18 mouse cellular contexts compared by ENCODE assay signal in the genomic region with DNA sequence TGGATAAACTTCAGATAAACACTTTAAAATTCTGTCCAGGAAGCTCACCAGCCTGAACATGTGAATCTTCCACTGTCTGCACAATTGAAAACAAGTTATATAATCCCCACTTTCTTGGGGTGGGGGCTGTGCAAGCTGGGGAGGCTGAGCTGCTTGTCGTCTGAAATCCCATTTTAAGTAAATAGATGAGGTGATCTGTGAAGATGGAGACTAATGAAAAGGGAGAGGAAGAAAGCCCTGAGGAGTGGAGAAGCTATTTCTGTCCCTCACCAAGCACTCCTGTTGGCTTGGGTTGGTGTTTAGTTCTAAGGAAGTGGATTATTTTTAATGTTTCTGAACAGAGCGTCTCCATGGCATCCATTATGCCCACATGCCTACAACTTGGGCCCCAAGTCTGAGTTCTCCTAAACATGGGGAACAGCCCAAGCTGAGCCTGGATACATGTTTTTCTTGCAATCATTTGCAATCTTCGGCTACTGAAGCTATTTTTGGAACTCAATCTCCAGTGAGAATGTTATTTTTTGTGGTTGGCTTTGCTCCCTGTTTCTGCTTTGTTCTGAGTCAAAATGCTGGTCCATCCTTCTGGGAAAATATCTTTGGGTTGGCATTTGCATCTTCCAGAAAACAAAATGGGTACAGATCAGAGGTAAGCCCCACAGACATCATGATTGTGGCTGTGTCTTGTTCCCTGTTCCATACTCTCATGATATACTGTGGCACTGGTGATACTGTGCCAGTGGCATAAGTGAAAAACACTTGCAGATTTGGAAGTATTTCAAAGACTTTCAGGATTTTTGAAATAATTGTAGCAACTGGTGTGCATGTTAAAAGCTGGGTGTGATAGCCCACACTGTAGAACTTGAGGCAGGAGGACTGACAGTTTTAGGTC.
DNase-seq lines count a peak whose midpoint lies in the region; ATAC-seq and TF ChIP-seq lines count a peak whose summit lies in the region.
"Had no signal": no experiment of that assay in that cellular context is flagged by ENCODE, and none has a peak within 500 bp of the region (broad histone marks: within the 10 kb centered on the region; RNA-seq: fewer than 3 reads in every experiment).

No protein-coding gene starts in this region.

- no peak overlapping the region for H3K4me3 ChIP-seq in forebrain, postnatal 0 days (ENCODE audit: low read depth, low read length)
- H3K4me3 ChIP-seq in forebrain, embryonic 16.5 days (replicated peaks; ENCODE audit: low read length), result no peak overlapping the region
- no peak overlapping the region for H3K4me3 ChIP-seq in hindbrain, embryonic 16.5 days (ENCODE audit: low read length)
- H3K4me3 ChIP-seq in forebrain, embryonic 13.5 days, result no peak overlapping the region
- H3K4me3 ChIP-seq: erythroblast, embryonic 14.5 days; heart, embryonic 13.5 days; hindbrain, embryonic 12.5 days; limb, embryonic 12.5 days; megakaryocyte, embryonic 14.5 days had no signal

- H3K4me2 ChIP-seq in forebrain, postnatal 0 days (ENCODE audit: low read depth), result no peak overlapping the region
- H3K4me2 ChIP-seq in forebrain, embryonic 16.5 days (ENCODE audit: low read length), result no peak overlapping the region
- no peak overlapping the region for H3K4me2 ChIP-seq in hindbrain, embryonic 16.5 days (ENCODE audit: low read length)
- H3K4me2 ChIP-seq in forebrain, embryonic 13.5 days, result no peak overlapping the region
- H3K4me2 ChIP-seq: heart, embryonic 13.5 days; hindbrain, embryonic 12.5 days; limb, embryonic 12.5 days had no signal

- WGBS in forebrain, postnatal 0 days, result 62% methylated on average over 3 of the region's 3 CpGs
- WGBS in forebrain, embryonic 16.5 days, result 82% methylated on average over 3 of the region's 3 CpGs
- 79% methylated on average over 3 of the region's 3 CpGs for WGBS in hindbrain, embryonic 16.5 days
- WGBS in forebrain, embryonic 13.5 days, result 73% methylated on average over 3 of the region's 3 CpGs

- no peak for TF ChIP-seq CTCF in forebrain, postnatal 0 days (IDR thresholded peaks at IDR 0.05; ENCODE audit: low read depth)

- H3K27ac ChIP-seq in forebrain, postnatal 0 days (ENCODE audit: low read depth, low read length), result no peak overlapping the region
- H3K27ac ChIP-seq in forebrain, embryonic 16.5 days (ENCODE audit: low read length), result no peak overlapping the region
- H3K27ac ChIP-seq in hindbrain, embryonic 16.5 days (ENCODE audit: low read depth, low read length), result no peak overlapping the region
- no peak overlapping the region for H3K27ac ChIP-seq in forebrain, embryonic 13.5 days
- H3K27ac ChIP-seq: heart, embryonic 13.5 days; hindbrain, embryonic 12.5 days; limb, embryonic 12.5 days; stomach, postnatal 0 days had no signal

- DNase-seq in forebrain, postnatal 0 days, result peak; percentile 32
- DNase-seq in layer of hippocampus, adult 11-12 months (ENCODE audit: low spot score), result peak; percentile 52
- DNase-seq in left cerebral cortex, adult 8-10 months (ENCODE audit: low spot score in 2 of 2), result peak; percentile 15 to 82
- peak; percentile 53 to 70 for DNase-seq in right cerebral cortex, postnatal 36 days (ENCODE audit: low spot score in 2 of 2)
- no peak for DNase-seq in thymus, postnatal 14 days
- DNase-seq: adrenal gland, postnatal 10 days; gastrocnemius, postnatal 14 days; kidney, adult 18-20 months; liver, postnatal 0 days had no signal

- no peaks in the 10 kb centered on the region for H3K27me3 ChIP-seq in forebrain, postnatal 0 days (ENCODE audit: insufficient read depth, low read length)
- H3K27me3 ChIP-seq in forebrain, embryonic 16.5 days (replicated peaks; ENCODE audit: control insufficient read depth, insufficient read depth, low read length), result no peaks in the 10 kb centered on the region
- H3K27me3 ChIP-seq in hindbrain, embryonic 16.5 days (replicated peaks; ENCODE audit: control insufficient read depth, insufficient read depth, low read length), result no peaks in the 10 kb centered on the region
- no peaks in the 10 kb centered on the region for H3K27me3 ChIP-seq in forebrain, embryonic 13.5 days
- H3K27me3 ChIP-seq: heart, embryonic 13.5 days; hindbrain, embryonic 12.5 days; limb, embryonic 12.5 days; megakaryocyte, embryonic 14.5 days had no signal

- no peaks in the 10 kb centered on the region for H3K9me3 ChIP-seq in forebrain, postnatal 0 days (ENCODE audit: low read length)
- H3K9me3 ChIP-seq in forebrain, embryonic 16.5 days (ENCODE audit: control insufficient read depth, low read length), result no peaks in the 10 kb centered on the region
- H3K9me3 ChIP-seq in hindbrain, embryonic 16.5 days (ENCODE audit: control insufficient read depth, low read length), result no peaks in the 10 kb centered on the region
- no peaks in the 10 kb centered on the region for H3K9me3 ChIP-seq in forebrain, embryonic 13.5 days (replicated peaks)
- H3K9me3 ChIP-seq: heart, embryonic 13.5 days; hindbrain, embryonic 12.5 days had no signal

- no peaks in the 10 kb centered on the region for H3K4me1 ChIP-seq in forebrain, postnatal 0 days (ENCODE audit: insufficient read depth)
- H3K4me1 ChIP-seq in forebrain, embryonic 16.5 days (replicated peaks; ENCODE audit: control insufficient read depth, insufficient read depth, low read length), result no peaks in the 10 kb centered on the region
- H3K4me1 ChIP-seq in hindbrain, embryonic 16.5 days (ENCODE audit: control insufficient read depth, insufficient read depth, low read depth, low read length), result no peaks in the 10 kb centered on the region
- H3K4me1 ChIP-seq in forebrain, embryonic 13.5 days, result no peaks in the 10 kb centered on the region
- H3K4me1 ChIP-seq: heart, embryonic 13.5 days; hindbrain, embryonic 12.5 days; megakaryocyte, embryonic 14.5 days had no signal

- peak; percentile 88 for ATAC-seq in forebrain, postnatal 0 days
- ATAC-seq in forebrain, embryonic 16.5 days, result no peak
- no peak for ATAC-seq in hindbrain, embryonic 16.5 days
- no peak for ATAC-seq in forebrain, embryonic 13.5 days
- ATAC-seq: liver, postnatal 0 days had no signal

- H3K9ac ChIP-seq in forebrain, postnatal 0 days, result no peak overlapping the region
- H3K9ac ChIP-seq in forebrain, embryonic 16.5 days (replicated peaks; ENCODE audit: low read depth, low read length), result no peak overlapping the region
- H3K9ac ChIP-seq in hindbrain, embryonic 16.5 days (ENCODE audit: low read depth, low read length), result no peak overlapping the region
- no peak overlapping the region for H3K9ac ChIP-seq in forebrain, embryonic 13.5 days
- H3K9ac ChIP-seq: heart, embryonic 13.5 days; hindbrain, embryonic 12.5 days; limb, embryonic 12.5 days; liver, postnatal 0 days had no signal

- H3K36me3 ChIP-seq in forebrain, postnatal 0 days (ENCODE audit: insufficient read depth), result no peaks in the 10 kb centered on the region
- no peaks in the 10 kb centered on the region for H3K36me3 ChIP-seq in forebrain, embryonic 16.5 days (ENCODE audit: control insufficient read depth, insufficient read depth)
- H3K36me3 ChIP-seq in hindbrain, embryonic 16.5 days (ENCODE audit: control insufficient read depth, insufficient read depth, low read length), result no peaks in the 10 kb centered on the region
- H3K36me3 ChIP-seq in forebrain, embryonic 13.5 days (ENCODE audit: poor library complexity, severe bottlenecking), result no peaks in the 10 kb centered on the region
- H3K36me3 ChIP-seq: heart, embryonic 13.5 days; hindbrain, embryonic 12.5 days; limb, embryonic 12.5 days had no signal
